Mouse (Mus musculus): Measurements from ENCODE around the gene Frmd4b.

Frmd4b gene

DNA sequence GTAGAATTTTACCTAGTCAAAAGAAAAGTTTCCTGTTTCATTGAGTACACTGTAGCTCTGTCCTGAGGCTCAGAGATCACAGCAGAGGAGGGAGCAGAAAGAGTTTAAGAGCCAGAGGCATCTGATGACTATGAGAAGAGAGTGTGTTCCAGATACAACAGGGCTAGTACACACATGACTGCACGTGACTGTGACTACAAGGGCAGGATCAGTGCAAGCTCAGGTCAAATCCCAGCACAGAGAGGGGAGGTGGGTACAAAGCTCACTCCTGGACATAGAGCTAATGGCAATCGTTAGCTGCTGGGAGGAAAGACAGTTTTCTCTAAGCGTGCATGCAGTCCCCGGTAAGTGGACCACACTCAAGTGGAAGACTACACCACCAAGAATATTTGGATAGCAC, 37.6 kb downstream of the Frmd4b start:
- DNase-seq (ENCODE audit: low read depth, low spot score): no peak

- no peak for DNase-seq (ENCODE audit: low read depth, low spot score)
These were observed 39.1 kb downstream of the Frmd4b start for GRCm38 (mm10) chr6:97578210-97578609.

DNA sequence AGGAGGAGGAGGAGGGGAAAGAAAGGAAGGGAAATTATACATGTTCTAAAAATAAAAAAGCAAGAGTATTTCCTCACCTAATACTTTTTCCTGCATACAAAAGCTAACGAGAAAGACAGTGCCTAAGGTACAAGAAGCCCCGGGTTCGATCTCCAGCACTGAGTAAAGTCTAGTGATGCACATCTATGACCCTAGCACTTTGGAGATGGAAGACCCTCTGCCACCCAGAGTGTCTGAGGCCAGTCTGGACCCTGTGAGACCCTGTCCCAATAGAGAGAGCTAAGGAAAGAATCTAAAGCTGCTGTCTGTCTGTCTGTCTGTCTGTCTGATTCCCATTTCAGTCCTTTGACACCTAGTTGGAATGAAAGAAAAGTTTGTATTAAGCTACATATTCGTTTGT, 40.0 kb downstream of the Frmd4b start:
- DNase-seq (ENCODE audit: low read depth, low spot score): no peak

DNA sequence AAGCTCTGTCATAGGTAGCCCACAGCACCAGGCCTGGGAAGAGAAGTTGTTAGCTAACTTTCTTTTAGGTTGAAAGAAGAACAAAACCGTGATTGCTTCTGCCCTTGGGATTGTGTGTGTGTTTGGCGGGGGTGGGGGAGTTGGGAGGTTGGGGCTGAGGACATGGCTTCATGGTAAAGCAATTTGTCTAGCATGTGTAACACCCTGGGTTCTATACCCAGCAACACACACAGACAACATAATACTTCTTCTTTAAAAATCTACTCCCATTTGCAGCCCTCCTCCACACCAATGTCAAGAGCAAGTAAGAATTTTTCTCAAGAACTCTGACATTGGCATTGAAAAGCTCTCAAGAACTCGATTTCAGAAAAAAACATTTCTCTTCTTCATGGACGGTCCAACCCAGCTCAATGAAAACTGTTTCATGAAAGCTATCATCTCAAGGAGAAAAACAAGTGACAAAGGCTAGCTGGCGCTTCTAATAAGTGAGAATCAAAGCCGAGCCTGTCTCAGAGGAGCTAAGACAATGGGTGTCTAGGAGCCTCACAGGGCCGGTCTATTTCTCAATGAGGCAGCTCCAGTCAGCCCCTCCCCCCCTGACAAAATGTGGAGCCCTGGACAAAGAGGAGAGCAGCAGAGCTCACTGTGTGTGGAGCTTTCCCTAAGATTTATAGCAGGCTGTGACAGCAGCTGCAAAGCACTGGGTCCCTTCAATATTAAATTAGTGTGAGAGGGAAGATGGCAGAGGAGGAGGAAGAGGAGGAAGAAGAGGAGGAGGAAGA, 40.6 kb downstream of the Frmd4b start:
- peak; percentile 37 for DNase-seq (ENCODE audit: low read depth, low spot score)

GRCm38 (mm10) chr6:97576096-97576495, 41.2 kb downstream of the Frmd4b start:
- no peak for DNase-seq (ENCODE audit: low read depth, low spot score)

DNA sequence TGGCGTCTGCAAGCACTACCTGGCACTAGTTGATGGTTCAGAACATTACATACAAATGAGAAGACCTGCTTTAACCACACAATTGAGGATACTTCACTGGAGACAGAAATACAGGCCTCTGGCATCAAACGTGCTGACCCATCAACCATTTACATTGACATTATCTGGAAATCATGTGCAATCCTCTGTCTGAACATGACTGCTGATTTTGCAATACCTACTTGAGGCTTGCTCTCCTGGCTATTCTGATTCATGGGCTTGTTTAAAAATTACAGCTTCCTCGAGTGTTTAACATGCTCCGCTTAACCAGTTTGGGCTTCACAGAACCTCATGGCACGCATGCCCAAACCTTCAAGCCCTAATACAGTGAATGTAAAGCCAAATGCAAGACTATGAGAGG, 42.4 kb downstream of the Frmd4b start:
- DNase-seq (ENCODE audit: low read depth, low spot score): no peak

- no peak for DNase-seq (ENCODE audit: low read depth, low spot score)
These were observed 45.1 kb downstream of the Frmd4b start for GRCm38 (mm10) chr6:97572226-97572625.

DNA sequence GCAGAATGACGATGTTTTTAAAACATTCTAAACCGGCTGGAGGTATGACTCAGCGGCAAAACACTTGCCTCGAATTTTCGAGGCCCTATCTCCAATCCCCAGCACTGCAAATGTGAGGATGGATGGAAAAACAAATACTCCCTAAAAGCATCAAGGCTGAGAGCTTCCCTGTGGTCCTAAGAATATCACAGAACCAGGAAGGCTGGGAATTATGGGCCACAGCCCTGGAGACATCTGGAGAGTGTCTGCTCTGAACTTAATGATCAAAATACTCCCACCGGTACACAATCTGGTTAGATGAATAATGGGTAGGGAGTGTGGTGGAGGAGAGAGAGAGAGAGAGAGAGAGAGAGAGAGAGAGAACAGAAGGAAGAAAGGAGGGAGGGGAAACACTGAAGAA, 48.8 kb downstream of the Frmd4b start:
- DNase-seq (ENCODE audit: low read depth, low spot score): no peak

DNA sequence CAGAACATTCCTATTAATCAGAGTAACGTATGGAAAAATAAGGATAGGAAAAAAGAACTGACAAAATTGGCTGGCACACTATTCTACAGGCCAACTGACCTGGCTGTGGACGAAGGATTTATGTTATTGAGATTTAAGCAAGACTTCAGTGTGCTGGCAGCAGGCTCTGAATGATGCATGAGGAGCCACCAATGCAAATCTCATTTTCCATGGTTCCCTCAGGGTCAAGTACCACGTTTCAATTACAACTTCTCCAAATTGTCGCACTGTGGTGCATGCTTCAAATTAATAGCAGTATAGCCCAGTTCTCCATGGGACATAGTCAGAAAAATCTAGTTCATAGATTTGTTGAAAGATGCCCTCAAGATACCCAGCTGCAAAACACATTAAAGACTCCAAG, 50.6 kb downstream of the Frmd4b start:
- DNase-seq (ENCODE audit: low read depth, low spot score): no peak

GRCm38 (mm10) chr6:97557147-97557546, 60.2 kb downstream of the Frmd4b start:
- no peak for DNase-seq (ENCODE audit: low read depth, low spot score)

DNA sequence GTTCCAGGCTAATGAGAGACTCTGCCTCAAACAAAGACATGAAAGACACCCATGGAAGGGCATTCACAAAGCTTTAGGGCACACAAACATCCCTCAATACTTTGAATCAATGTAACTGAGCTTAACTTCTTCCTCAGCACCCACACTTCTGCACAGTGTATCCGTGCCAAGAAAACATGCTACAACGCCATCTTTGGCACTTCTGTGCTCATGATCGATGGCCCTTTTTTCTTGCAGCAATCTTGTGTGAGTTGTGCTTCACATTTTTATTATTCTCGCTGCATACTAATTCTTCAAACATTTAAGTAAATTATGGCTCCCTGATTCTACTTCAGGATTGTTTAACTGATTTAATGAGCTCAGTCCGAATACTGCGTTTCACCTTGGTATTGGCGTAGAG, 61.7 kb downstream of the Frmd4b start:
- DNase-seq (ENCODE audit: low read depth, low spot score): no peak

GRCm38 (mm10) chr6:97553431-97553830, 63.9 kb downstream of the Frmd4b start:
- no peak for DNase-seq (ENCODE audit: low read depth, low spot score)

DNA sequence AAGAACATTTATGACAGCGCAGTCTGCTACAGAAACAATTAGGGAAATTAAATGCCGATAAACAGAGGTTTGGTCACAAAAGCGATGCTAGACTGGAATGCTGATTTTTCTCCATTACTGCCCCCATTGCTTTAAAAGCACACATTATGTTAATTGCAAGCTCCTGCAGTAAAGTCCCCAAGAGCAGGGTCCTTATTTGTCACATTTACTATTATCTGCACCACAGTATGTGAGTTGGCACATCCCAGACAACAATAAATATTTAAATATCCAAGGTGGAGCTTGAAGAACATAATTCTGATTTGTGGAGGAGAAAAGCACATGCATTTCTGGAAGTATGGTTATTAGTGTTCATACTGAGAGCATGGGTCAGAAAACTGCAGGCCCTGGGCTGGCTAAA, 64.8 kb downstream of the Frmd4b start:
- no peak for DNase-seq (ENCODE audit: low read depth, low spot score)

- no peak for DNase-seq (ENCODE audit: low read depth, low spot score)
These were observed 65.5 kb downstream of the Frmd4b start for GRCm38 (mm10) chr6:97551884-97552283.

DNA sequence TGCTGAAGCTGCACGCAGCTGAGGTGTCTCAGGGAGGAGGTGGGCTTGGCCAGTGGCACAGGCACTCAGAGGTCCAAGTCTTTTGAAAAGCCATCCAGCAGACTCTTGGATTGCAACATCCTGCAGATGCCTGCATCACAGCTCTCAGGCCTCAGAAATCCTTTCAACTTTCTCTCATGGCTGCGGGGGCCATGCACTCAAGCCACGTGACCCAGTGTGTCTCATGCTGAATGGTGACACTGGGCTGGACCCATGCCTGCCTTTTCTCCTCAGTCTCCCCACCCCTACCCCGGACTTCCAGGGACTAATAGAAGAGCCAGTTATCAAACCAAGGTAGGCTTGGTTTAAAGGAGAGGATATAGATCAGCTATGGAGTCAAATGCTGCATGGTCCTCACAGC, 66.2 kb downstream of the Frmd4b start:
- DNase-seq (ENCODE audit: low read depth, low spot score): no peak

- no peak for DNase-seq (ENCODE audit: low read depth, low spot score)
These were observed 76.9 kb downstream of the Frmd4b start for GRCm38 (mm10) chr6:97540458-97540857.

DNA sequence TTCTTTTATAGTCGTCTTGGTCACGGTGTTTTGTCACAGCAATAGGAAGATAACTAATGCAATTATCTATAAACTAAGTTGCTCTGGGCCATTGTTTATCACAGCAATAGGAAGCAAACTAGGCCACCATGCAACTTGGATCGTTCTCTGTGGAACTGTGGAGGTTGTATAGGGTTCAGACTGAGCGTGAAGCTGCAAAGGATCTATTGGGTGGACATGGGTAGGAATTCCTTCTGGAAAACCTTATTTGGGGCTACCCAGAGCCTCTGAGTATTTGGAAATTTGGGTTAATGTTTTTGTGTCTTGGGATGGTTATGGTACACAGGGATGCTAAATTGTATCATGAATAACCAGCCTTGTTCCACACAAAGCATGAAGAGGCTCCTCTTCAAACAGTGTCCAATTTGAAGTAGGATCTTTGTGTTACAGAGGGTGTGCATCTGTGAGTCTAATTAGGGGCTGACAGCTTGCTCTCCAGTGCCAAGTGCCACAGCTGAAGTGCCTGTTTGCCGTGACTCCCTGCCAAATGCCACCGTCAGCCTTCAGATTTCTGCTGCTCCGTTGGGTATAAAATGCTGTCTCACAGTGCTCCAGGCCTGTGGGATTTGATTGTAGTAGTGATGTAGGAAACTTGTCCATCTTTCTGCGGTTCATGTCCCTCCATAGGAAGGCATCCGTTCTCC, 81.4 kb downstream of the Frmd4b start:
- DNase-seq (ENCODE audit: low read depth, low spot score): no peak

DNA sequence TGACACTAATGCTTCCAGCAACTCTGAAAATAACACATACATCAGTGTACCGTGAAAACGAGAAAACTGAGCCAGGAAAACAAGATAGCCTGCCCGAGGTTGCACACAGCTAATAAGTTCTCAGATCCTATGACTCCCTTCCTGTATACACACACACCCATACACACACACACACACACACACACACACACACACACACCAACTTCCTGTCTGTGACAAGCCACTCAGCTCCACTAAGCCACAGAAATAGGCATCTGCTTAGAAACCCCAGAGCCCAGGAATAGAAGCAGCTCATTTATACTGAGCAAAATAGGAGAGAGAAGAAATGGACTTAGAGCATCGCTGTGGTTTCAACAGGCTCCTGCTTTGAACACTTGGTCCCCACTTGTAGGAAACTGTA, 86.3 kb downstream of the Frmd4b start:
- DNase-seq (ENCODE audit: low read depth, low spot score): no peak

DNA sequence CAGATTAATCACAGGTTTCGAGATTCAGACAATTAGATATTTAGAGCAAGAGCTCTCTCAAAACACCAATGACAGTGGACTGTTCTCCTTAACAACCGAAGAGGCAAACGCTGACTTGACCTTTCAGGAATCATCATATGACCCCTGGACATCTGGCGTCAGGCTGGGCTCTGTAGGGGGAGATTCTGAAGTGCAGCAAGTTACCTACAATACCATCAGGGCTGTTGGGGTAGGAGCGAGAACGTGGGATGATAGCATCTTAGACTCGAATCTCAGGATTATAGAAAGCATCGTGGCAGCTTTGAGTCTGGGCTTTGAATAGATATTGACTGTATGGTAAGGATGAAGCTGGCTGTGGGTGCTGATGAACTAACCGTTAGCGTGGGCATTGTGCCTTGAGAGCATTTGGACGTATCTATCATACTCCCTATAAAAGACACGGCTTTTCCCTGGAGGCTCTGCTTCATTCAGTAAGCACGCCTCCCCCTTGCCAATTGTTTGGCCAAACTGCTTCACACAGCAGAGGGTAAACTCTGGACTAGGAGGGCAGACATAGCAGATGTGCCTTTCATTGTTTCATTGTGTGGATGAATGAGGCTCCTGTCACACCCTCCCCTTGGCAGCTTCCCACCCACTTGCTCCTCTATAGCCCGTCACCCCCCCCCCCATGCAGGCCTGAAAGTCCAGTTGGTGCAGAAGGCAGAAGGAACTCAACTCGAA, 88.2 kb downstream of the Frmd4b start:
- peak; percentile 20 for DNase-seq (ENCODE audit: low read depth, low spot score)

GRCm38 (mm10) chr6:97526092-97526491, 91.2 kb downstream of the Frmd4b start:
- peak; percentile 49 for DNase-seq (ENCODE audit: low read depth, low spot score)

DNA sequence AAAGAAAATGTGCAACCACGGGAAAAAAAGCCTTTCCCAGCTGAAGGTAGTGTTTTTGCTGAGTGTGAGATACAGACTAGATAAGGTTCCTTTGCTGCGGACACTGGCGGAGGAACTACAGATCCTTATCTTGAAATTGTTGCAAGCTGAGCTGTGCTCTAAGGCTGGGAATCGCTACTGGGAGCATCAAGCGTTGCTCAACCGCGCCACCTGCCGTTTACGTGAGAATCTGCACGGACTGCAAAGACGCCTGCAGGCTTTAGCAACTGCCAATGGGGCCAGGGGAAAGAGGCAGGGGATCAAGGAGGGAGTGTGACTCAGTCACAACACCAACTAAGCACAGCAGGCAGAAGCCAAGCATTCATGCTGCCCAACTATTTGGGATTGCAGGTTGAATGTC, 94.2 kb downstream of the Frmd4b start:
- DNase-seq (ENCODE audit: low read depth, low spot score): peak; percentile 88

DNA sequence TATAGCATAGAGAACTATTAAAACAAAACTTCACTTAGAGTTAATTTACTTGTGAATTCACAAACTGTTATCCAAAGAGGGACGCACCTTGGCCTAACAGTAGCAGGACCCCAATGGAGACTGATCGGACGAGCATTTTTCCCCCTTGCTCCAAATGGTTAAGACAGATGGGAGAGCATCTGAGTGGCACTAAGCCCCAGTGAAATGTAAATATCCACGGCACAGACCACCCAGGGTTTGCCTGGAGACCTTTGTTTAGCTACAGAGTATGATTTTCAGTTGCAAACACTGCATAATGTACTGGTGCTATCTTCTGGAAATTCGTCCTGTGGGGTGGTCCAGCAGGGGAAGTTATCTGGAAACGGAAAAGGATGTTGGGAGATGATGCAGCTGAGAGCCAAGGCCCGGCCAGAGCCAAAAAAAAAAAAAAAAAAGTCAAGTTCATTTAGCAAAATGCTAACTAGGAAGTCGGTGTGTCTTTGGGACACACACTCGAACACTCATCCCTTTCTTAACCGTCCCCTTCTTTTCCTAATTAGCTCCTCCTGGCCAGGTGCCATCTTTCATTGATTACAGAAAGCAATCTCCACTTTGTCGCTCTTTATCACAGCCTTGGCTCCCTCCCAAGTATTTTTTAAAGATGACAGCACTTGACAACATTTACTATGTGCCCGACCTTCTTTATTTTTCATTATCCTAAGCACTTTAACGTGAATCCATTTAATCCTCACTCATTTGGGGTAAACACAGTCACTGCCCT, 95.9 kb downstream of the Frmd4b start:
- no peak for DNase-seq (ENCODE audit: low read depth, low spot score)
